8 mouse cellular contexts compared by ENCODE assay signal in the genomic region with DNA sequence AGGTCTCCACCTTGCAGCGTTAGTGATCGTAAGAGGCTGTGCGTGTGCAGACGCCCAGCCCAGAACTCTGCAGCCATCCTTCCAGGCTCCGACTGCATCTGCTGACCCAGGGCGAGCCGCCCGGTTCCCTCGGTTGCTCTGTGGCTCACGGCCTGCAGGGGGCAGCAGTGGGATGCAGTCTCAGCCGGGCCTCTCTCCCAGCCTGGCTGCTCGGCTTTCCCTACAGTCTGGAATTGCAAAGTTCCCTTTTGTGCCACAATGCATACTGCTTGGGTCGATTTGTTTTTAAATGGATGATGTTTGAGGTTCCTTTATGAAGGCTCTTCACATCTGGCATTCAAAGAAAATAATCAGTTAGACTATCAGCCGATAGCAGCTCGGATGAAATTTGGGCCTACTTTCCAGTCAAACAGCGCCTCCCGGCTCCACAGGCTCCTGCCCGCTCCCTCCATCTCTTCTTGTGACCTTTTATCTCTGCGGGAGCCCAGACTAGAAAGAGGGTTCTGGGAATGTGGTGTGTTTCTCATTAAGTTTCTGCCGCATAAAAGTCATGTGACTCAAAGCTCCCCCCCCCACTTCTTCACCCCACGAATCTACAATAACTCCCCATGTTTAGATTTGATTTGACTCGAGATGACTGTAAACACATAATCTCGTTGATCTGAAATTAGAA. TPM values are rescaled to one million over a fixed set of nuclear protein-coding genes. Genes with fewer than 3 reads are reported as not detected.
DNase-seq lines count a peak whose midpoint lies in the region; ATAC-seq and TF ChIP-seq lines count a peak whose summit lies in the region.

No protein-coding gene starts in this region.

- peak overlapping the region; percentile 19; the same call in 1 of the 2 replicates for H3K9ac ChIP-seq in hindbrain, embryonic 11.5 days (ENCODE audit: low read depth, low read length)
- H3K9ac ChIP-seq in lung, postnatal 0 days (replicated peaks; ENCODE audit: low read depth), result no peak overlapping the region

- peak; percentile 37 for DNase-seq in MEL-GATA-1-ER (ENCODE audit: extremely low read depth, low read depth)
- DNase-seq in cerebellum, adult 9-11 months, result peak; percentile 87
- peak; percentile 74 to 94 for DNase-seq in frontal cortex, adult 2 months (ENCODE audit: extremely low spot score in 1 of 2, low spot score in 1 of 2)
- peak; percentile 95 for DNase-seq in hindbrain, embryonic 11.5 days (ENCODE audit: low spot score)
- DNase-seq in layer of hippocampus, adult 9-11 months, result peak; percentile 81
- peak; percentile 86 for DNase-seq in lung, postnatal 0 days (ENCODE audit: low spot score)
- peak; percentile 87 for DNase-seq in ovary, postnatal 36 days (ENCODE audit: low spot score)
- DNase-seq in thymus, postnatal 14 days, result peak; percentile 75

- peak overlapping the region; percentile 29 for H3K4me2 ChIP-seq in hindbrain, embryonic 11.5 days (replicated peaks; ENCODE audit: low read depth, low read length)
- 0 out of 2 replicates have a peak overlapping the region, but pooled peaks have one; percentile 25 for H3K4me2 ChIP-seq in lung, postnatal 0 days (replicated peaks; ENCODE audit: low read depth, low read length)

- H3K9me3 ChIP-seq in hindbrain, embryonic 11.5 days (ENCODE audit: control insufficient read depth, low read length), result peaks cover 5% of the 10 kb centered on the region; the same call in 1 of the 2 replicates
- H3K9me3 ChIP-seq in lung, postnatal 0 days (ENCODE audit: low read length), result peaks cover 4% of the 10 kb centered on the region; the same call in 1 of the 2 replicates

- no peak for TF ChIP-seq EP300 in lung, postnatal 0 days (IDR thresholded peaks at IDR 0.05)

- peak; percentile 76 for ATAC-seq in hindbrain, embryonic 11.5 days (ENCODE audit: low FRiP score)
- peak; percentile 73 for ATAC-seq in lung, postnatal 0 days

- TF ChIP-seq CTCF in lung, postnatal 0 days (IDR thresholded peaks at IDR 0.05), result peak; percentile 97

- H3K27me3 ChIP-seq in hindbrain, embryonic 11.5 days (ENCODE audit: control insufficient read depth, insufficient read depth, low read length), result no peaks in the 10 kb centered on the region
- H3K27me3 ChIP-seq in lung, postnatal 0 days (replicated peaks; ENCODE audit: insufficient read depth, low read length), result no peaks in the 10 kb centered on the region

- no peaks in the 10 kb centered on the region for H3K36me3 ChIP-seq in hindbrain, embryonic 11.5 days (ENCODE audit: control insufficient read depth, insufficient read depth, low read length)
- H3K36me3 ChIP-seq in lung, postnatal 0 days (ENCODE audit: insufficient read depth, low read length), result no peaks in the 10 kb centered on the region

- peak overlapping the region; percentile 62; the same call in 1 of the 2 replicates for H3K27ac ChIP-seq in hindbrain, embryonic 11.5 days (ENCODE audit: low read depth, low read length)
- no peak overlapping the region for H3K27ac ChIP-seq in lung, postnatal 0 days (ENCODE audit: low read length)

- WGBS in hindbrain, embryonic 11.5 days, result 1% methylated on average over 23 of the region's 23 CpGs
- 13% methylated on average over 23 of the region's 23 CpGs for WGBS in lung, postnatal 0 days

- peaks cover 5% of the 10 kb centered on the region for H3K4me1 ChIP-seq in hindbrain, embryonic 11.5 days (replicated peaks; ENCODE audit: control insufficient read depth, insufficient read depth, low read length)
- no peaks in the 10 kb centered on the region for H3K4me1 ChIP-seq in lung, postnatal 0 days (ENCODE audit: insufficient read depth, low read depth, low read length)

- no peak overlapping the region for H3K4me3 ChIP-seq in hindbrain, embryonic 11.5 days (ENCODE audit: low read depth, low read length)
- no peak overlapping the region for H3K4me3 ChIP-seq in lung, postnatal 0 days (ENCODE audit: low read depth, low read length)

RNA-seq across cellular contexts. Expression of a gene that starts 31.7 kb away (rescaled TPM):
- polyA plus RNA-seq in frontal cortex, adult 2 months (2012; rRNA removed), result 303 and 382 TPM in 2 replicates
- polyA plus RNA-seq in hindbrain, embryonic 11.5 days (2014; fragmentation: Nextera tagmentation; extraction: Ambion mirVana), result 822 and 883 TPM in 2 replicates
- polyA plus RNA-seq in lung, postnatal 0 days (2015; fragmentation: Nextera tagmentation; extraction: Ambion mirVana), result 456 and 488 TPM in 2 replicates

Comparison
In these comparisons a context has a peak if more than half of its experiments do, and no peak if none do; other contexts are left out.
1. DNase-seq: peak in every context shown above with its lines; median percentile 95 in hindbrain, embryonic 11.5 days; 87 in cerebellum, adult 9-11 months; 87 in ovary, postnatal 36 days; 86 in lung, postnatal 0 days; 84 in frontal cortex, adult 2 months; 81 in layer of hippocampus, adult 9-11 months; 75 in thymus, postnatal 14 days; 37 in MEL-GATA-1-ER.